Mouse (Mus musculus) G1E (cell line): ENCODE results near the gene Srebf1. TPM values are rescaled to one million over a fixed set of nuclear protein-coding genes. Genes with fewer than 3 reads are reported as not detected.
A peak's percentile ranks its signal among the peaks of the same experiment; 100 is the strongest.

Experiments used
- ATAC-seq: 2 replicates; pipeline ENCODE4 v1.8.0; 2016; ENCODE audit warnings: mild to moderate bottlenecking; ENCODE audit not compliant: insufficient number of reproducible peaks, poor library complexity, low FRiP score, severe bottlenecking; ENCODE audit errors: extremely low read depth
- DNase-seq: peaks from one replicate; pipeline ENCODE4 v3.0.0; 2012; ENCODE audit warnings: low spot score
- H3K27me3 ChIP-seq: 2 replicates; pipeline ENCODE4 v1.6.1; 2012; ENCODE audit warnings: mild to moderate bottlenecking, low read length, inconsistent platforms; ENCODE audit not compliant: insufficient read depth
- H3K36me3 ChIP-seq: replicated peaks from 2 replicates; pipeline ENCODE3; 2012; ENCODE audit warnings: mild to moderate bottlenecking, inconsistent platforms
- H3K4me1 ChIP-seq: 2 replicates; pipeline ENCODE4 v1.6.1; 2012; ENCODE audit warnings: low read depth, low read length, inconsistent platforms, mixed read lengths; ENCODE audit not compliant: insufficient read depth
- H3K4me3 ChIP-seq: 2 replicates; pipeline ENCODE4 v1.5.1; 2012; ENCODE audit warnings: low read depth, mild to moderate bottlenecking, inconsistent platforms, low read length, moderate library complexity, mixed read lengths
- H3K9me3 ChIP-seq: replicated peaks from 2 replicates; pipeline ENCODE4 v1.6.1; 2012; ENCODE audit warnings: inconsistent platforms
- CTCF ChIP-seq: IDR thresholded peaks from 2 replicates; pipeline ENCODE4 v1.5.1; 2012; ENCODE audit warnings: low read depth, low read length, inconsistent platforms, mixed read lengths
- GATA1 ChIP-seq: IDR thresholded peaks from 2 replicates; pipeline ENCODE4 v1.6.1; 2012; ENCODE audit warnings: borderline replicate concordance, low read length, inconsistent platforms, mixed read lengths
- GATA2 ChIP-seq: IDR thresholded peaks from 2 replicates; pipeline ENCODE4 v1.6.1; 2012; ENCODE audit warnings: low read depth, low read length, inconsistent platforms, borderline replicate concordance
- POLR2AphosphoS5 ChIP-seq: IDR thresholded peaks from 2 replicates; pipeline ENCODE4 v1.6.1; 2012; ENCODE audit warnings: low read depth, low read length, inconsistent platforms; ENCODE audit not compliant: insufficient replicate concordance
- TAL1 ChIP-seq: conservative IDR thresholded peaks from 2 replicates; pipeline ENCODE4 v1.6.1; 2012; ENCODE audit warnings: low read depth, low read length, inconsistent platforms, mixed read lengths
- polyA plus RNA-seq: library from polyadenylated mRNA; stranded (reverse); fragments of >175 nt; gene quantifications from 2 replicates; pipeline ENCODE4 v1.2.3, GENCODE M21; 2012
- total RNA-seq, 2 experiments: library from RNA; stranded (forward) in 1 of 2; stranded (reverse) in 1 of 2; fragments of 200-1000 nt in 1 of 2; fragments of >200 nt in 1 of 2; fragmentation: Nextera tagmentation in 1 of 2; gene quantifications; 2 replicates each; pipeline ENCODE4 v1.2.3; 2014 to 2017

Gene Srebf1
- total and polyA plus RNA-seq, 3 experiments: 66.8 to 276 (median 137) TPM

GRCm38 (mm10) chr11:60250971-60251643 lies 28.7 kb upstream of the Srebf1 start:
- Histone ChIP-seq H3K4me1 (no peaks in the 10 kb centered on the region), H3K36me3 (peaks cover 67% of the 10 kb centered on the region), H3K9me3 (no peaks in the 10 kb centered on the region), H3K4me3 (no peak overlapping the region), H3K27me3 (no peaks in the 10 kb centered on the region)
- DNase-seq: peak; percentile 50
- peak; percentile 28; the same call in 1 of the 2 replicates for ATAC-seq
- no peak for TF ChIP-seq GATA1
- no peak for TF ChIP-seq POLR2AphosphoS5
- TF ChIP-seq TAL1: no peak
- TF ChIP-seq CTCF: no peak

GRCm38 (mm10) chr11:60249885-60250284 lies 27.5 kb upstream of the Srebf1 start:
- Histone ChIP-seq H3K4me1 (no peaks in the 10 kb centered on the region), H3K4me3 (no peak overlapping the region), H3K36me3 (peaks cover 67% of the 10 kb centered on the region), H3K9me3 (no peaks in the 10 kb centered on the region), H3K27me3 (no peaks in the 10 kb centered on the region)
- no peak for TF ChIP-seq TAL1
- no peak for TF ChIP-seq POLR2AphosphoS5
- TF ChIP-seq GATA1: no peak
- no peak for TF ChIP-seq CTCF
- TF ChIP-seq GATA2: no peak
- DNase-seq: no peak
- no peak for ATAC-seq

GRCm38 (mm10) chr11:60248596-60249404 lies 26.4 kb upstream of the Srebf1 start:
- TF ChIP-seq CTCF (no peak), GATA1 (no peak), GATA2 (no peak), TAL1 (no peak), POLR2AphosphoS5 (no peak)
- DNase-seq: no peak
- peaks cover 58% of the 10 kb centered on the region for H3K36me3 ChIP-seq
- H3K4me3 ChIP-seq: no peak overlapping the region
- H3K9me3 ChIP-seq: no peaks in the 10 kb centered on the region
- no peaks in the 10 kb centered on the region for H3K27me3 ChIP-seq
- no peaks in the 10 kb centered on the region for H3K4me1 ChIP-seq
- no peak for ATAC-seq

GRCm38 (mm10) chr11:60247753-60248550 lies 25.6 kb upstream of the Srebf1 start:
- DNase-seq (no peak), ATAC-seq (no peak)
- peaks cover 55% of the 10 kb centered on the region for H3K36me3 ChIP-seq
- H3K9me3 ChIP-seq: no peaks in the 10 kb centered on the region
- H3K4me1 ChIP-seq: no peaks in the 10 kb centered on the region
- no peak for TF ChIP-seq POLR2AphosphoS5
- TF ChIP-seq TAL1: no peak
- TF ChIP-seq CTCF: no peak
- TF ChIP-seq GATA2: no peak
- TF ChIP-seq GATA1: no peak
- no peak overlapping the region for H3K4me3 ChIP-seq
- no peaks in the 10 kb centered on the region for H3K27me3 ChIP-seq

GRCm38 (mm10) chr11:60246077-60246476 lies 23.7 kb upstream of the Srebf1 start:
- TF ChIP-seq GATA1 (no peak), POLR2AphosphoS5 (no peak), GATA2 (no peak), CTCF (no peak), TAL1 (no peak)

More at GRCm38 (mm10) chr11:60246077-60246476, 23.7 kb upstream of the Srebf1 start:
- DNase-seq: no peak
- Histone ChIP-seq H3K4me3 (no peak overlapping the region), H3K36me3 (peaks cover 57% of the 10 kb centered on the region), H3K4me1 (no peaks in the 10 kb centered on the region), H3K27me3 (no peaks in the 10 kb centered on the region), H3K9me3 (no peaks in the 10 kb centered on the region)
- no peak for ATAC-seq
